Mouse (Mus musculus): Measurements from ENCODE around the gene Slc22a17.
A peak's percentile ranks its signal among the peaks of the same experiment; 100 is the strongest.

The Slc22a17 gene

GRCm38 (mm10) chr14:54900383-54900782 lies 12.5 kb downstream of the Slc22a17 start:
- DNase-seq (ENCODE audit: low read depth, low spot score): peak; percentile 82

GRCm38 (mm10) chr14:54897445-54897844 lies 15.5 kb downstream of the Slc22a17 start:
- no peak for DNase-seq (ENCODE audit: low read depth, low spot score)

GRCm38 (mm10) chr14:54894296-54895151 lies 18.4 kb downstream of the Slc22a17 start:
- DNase-seq (ENCODE audit: low read depth, low spot score): peak; percentile 69

- peak; percentile 98 for DNase-seq (ENCODE audit: low read depth, low spot score)
Observed at GRCm38 (mm10) chr14:54893651-54894181, 19.2 kb downstream of the Slc22a17 start.

GRCm38 (mm10) chr14:54892200-54892599 lies 20.7 kb downstream of the Slc22a17 start, which contains the start of gene Pabpn1:
Gene Pabpn1 (plus strand): TSS chr14:54892500.
- DNase-seq (ENCODE audit: low read depth, low spot score): no peak

GRCm38 (mm10) chr14:54885309-54885708 lies 27.6 kb downstream of the Slc22a17 start:
- DNase-seq (ENCODE audit: low read depth, low spot score): no peak

- no peak for DNase-seq (ENCODE audit: low read depth, low spot score)
Observed at GRCm38 (mm10) chr14:54884022-54884712, 28.8 kb downstream of the Slc22a17 start.

GRCm38 (mm10) chr14:54883154-54884021 lies 29.5 kb downstream of the Slc22a17 start, which contains the start of the genes Bcl2l2 and Gm20521:
Gene Bcl2l2 (plus strand): TSS chr14:54883377.
Gene Gm20521 (plus strand): TSS chr14:54883441.
- peak; percentile 64 for DNase-seq (ENCODE audit: low read depth, low spot score)

- DNase-seq (ENCODE audit: low read depth, low spot score): peak; percentile 75
Observed at GRCm38 (mm10) chr14:54877048-54877715, 35.8 kb downstream of the Slc22a17 start, which contains the start of gene Ppp1r3e. Gene Ppp1r3e (minus strand): TSS chr14:54877550.

GRCm38 (mm10) chr14:54876539-54877047 lies 36.3 kb downstream of the Slc22a17 start:
- peak; percentile 89 for DNase-seq (ENCODE audit: low read depth, low spot score)

GRCm38 (mm10) chr14:54875844-54876538 lies 36.9 kb downstream of the Slc22a17 start:
- no peak for DNase-seq (ENCODE audit: low read depth, low spot score)

- DNase-seq (ENCODE audit: low read depth, low spot score): no peak
Observed at GRCm38 (mm10) chr14:54874165-54874564, 38.8 kb downstream of the Slc22a17 start.

- no peak for DNase-seq (ENCODE audit: low read depth, low spot score)
Observed at GRCm38 (mm10) chr14:54870861-54871260, 42.1 kb downstream of the Slc22a17 start, which contains the start of gene Homez. Gene Homez (minus strand): TSS chr14:54870961.

GRCm38 (mm10) chr14:54868026-54868425 lies 44.9 kb downstream of the Slc22a17 start:
- DNase-seq (ENCODE audit: low read depth, low spot score): no peak

- peak; percentile 75 for DNase-seq (ENCODE audit: low read depth, low spot score)
Observed at GRCm38 (mm10) chr14:54866936-54867335, 46.0 kb downstream of the Slc22a17 start.

- DNase-seq (ENCODE audit: low read depth, low spot score): no peak
Observed at GRCm38 (mm10) chr14:54866268-54866667, 46.7 kb downstream of the Slc22a17 start.

- DNase-seq (ENCODE audit: low read depth, low spot score): no peak
Observed at GRCm38 (mm10) chr14:54865626-54866025, 47.3 kb downstream of the Slc22a17 start.

- DNase-seq (ENCODE audit: low read depth, low spot score): peak; percentile 37
Observed at GRCm38 (mm10) chr14:54864313-54865036, 48.5 kb downstream of the Slc22a17 start.
